Mouse (Mus musculus): ENCODE results near the gene Cdc42ep2.

GRCm38 (mm10) chr19:5889211-5889610, 35.4 kb downstream of the Cdc42ep2 start:
- TF ChIP-seq ZNF384 (IDR thresholded peaks at IDR 0.05; ENCODE audit: low read depth, low read length): no peak
- TF ChIP-seq MAFK (IDR thresholded peaks at IDR 0.05; ENCODE audit: insufficient read depth, low read depth, low read length): no peak
- no peak for TF ChIP-seq CHD2 (IDR thresholded peaks at IDR 0.05; ENCODE audit: low read depth, low read length)
